Mouse (Mus musculus) bone marrow, adult 2 months (tissue): ENCODE results near the gene Uhrf1bp1l.

ENCODE experiments used
- CTCF ChIP-seq: fragments of 200-500 bp; IDR thresholded peaks from 2 replicates; pipeline ENCODE4 v1.5.1; 2011; ENCODE audit warnings: low read length, control low read depth; ENCODE audit not compliant: control insufficient read depth, insufficient read depth
- POLR2A ChIP-seq: fragments of 200-500 bp; IDR thresholded peaks from 2 replicates; pipeline ENCODE4 v1.6.1; 2011; ENCODE audit warnings: low read depth, mild to moderate bottlenecking, control low read depth, low read length, borderline replicate concordance; ENCODE audit not compliant: control insufficient read depth

- TF ChIP-seq POLR2A (no peak), CTCF (no peak)
These were observed 21.3 kb downstream of the Uhrf1bp1l start for GRCm38 (mm10) chr10:89765790-89766714.
